Mouse (Mus musculus) liver, embryonic 11.5 days (tissue): ENCODE measurements around the gene Fbxl2. TPM values are rescaled to one million over a fixed set of nuclear protein-coding genes. Genes with fewer than 3 reads are reported as not detected.
A peak's percentile ranks its signal among the peaks of the same experiment; 100 is the strongest.
"Not testable (repeated sequence)": the region's sequence is repeated elsewhere in the genome, so short reads cannot be mapped to it uniquely, and the experiment has no call there.

Experiments
- ATAC-seq: fragments of 200-750 bp; cut with Nextera tagmentation; replicated peaks from 2 replicates; pipeline ENCODE4 v1.8.0; 2017; ENCODE audit warnings: moderate number of reproducible peaks, mild to moderate bottlenecking, moderate TSS enrichment, moderate library complexity; ENCODE audit not compliant: low FRiP score
- DNase-seq: peaks from one replicate; pipeline ENCODE4 v3.0.0-alpha.2; 2017; ENCODE audit warnings: low spot score
- H3K27ac ChIP-seq: fragments of 300-500 bp; sonication (generic); 2 replicates; pipeline ENCODE4 v1.5.1; 2014; ENCODE audit warnings: mild to moderate bottlenecking, low read depth, low read length, control low read depth
- H3K27me3 ChIP-seq: fragments of 300-500 bp; sonication (generic); replicated peaks from 2 replicates; pipeline ENCODE4 v1.6.1; 2014; ENCODE audit warnings: low read length, mixed read lengths; ENCODE audit not compliant: control insufficient read depth, insufficient read depth
- H3K36me3 ChIP-seq: fragments of 300-500 bp; sonication (generic); 2 replicates; pipeline ENCODE4 v1.6.1; 2014; ENCODE audit warnings: mild to moderate bottlenecking, low read length, moderate library complexity, mixed read lengths; ENCODE audit not compliant: control insufficient read depth, insufficient read depth
- H3K4me1 ChIP-seq: fragments of 300-500 bp; sonication (generic); replicated peaks from 2 replicates; pipeline ENCODE4 v1.6.1; 2014; ENCODE audit warnings: low read length, mixed read lengths; ENCODE audit not compliant: control insufficient read depth, insufficient read depth
- H3K4me2 ChIP-seq: fragments of 300-500 bp; sonication (generic); 2 replicates; pipeline ENCODE4 v1.6.1; 2014; ENCODE audit warnings: mild to moderate bottlenecking, control low read depth, moderate library complexity
- H3K4me3 ChIP-seq: fragments of 300-500 bp; sonication (generic); 2 replicates; pipeline ENCODE4 v1.5.1; 2014; ENCODE audit warnings: low read depth, low read length, control low read depth
- H3K9ac ChIP-seq: fragments of 300-500 bp; sonication (generic); 2 replicates; pipeline ENCODE4 v1.6.1; 2014; ENCODE audit warnings: low read depth, low read length, control low read depth
- H3K9me3 ChIP-seq: fragments of 300-500 bp; sonication (generic); 2 replicates; pipeline ENCODE4 v1.6.1; 2016; ENCODE audit warnings: low read length, inconsistent platforms, mixed read lengths; ENCODE audit not compliant: control insufficient read depth
- WGBS: fragments of 180-500 bp; shearing (Covaris S2); extraction: QIAGEN DNeasy Blood & Tissue Kit; methylation state at CpG from one replicate; pipeline ENCODE4 v1.1.7; 2014; 5-methylcytosine and 5-hydroxymethylcytosine counted together
- polyA plus RNA-seq: library from polyadenylated mRNA; unstranded; fragments of >200 nt; fragmentation: Nextera tagmentation; extraction: Ambion mirVana; gene quantifications from 2 replicates; pipeline ENCODE4 v1.2.1, GENCODE M21; 2014

Gene Fbxl2
- 1.8 and 2.0 TPM in 2 replicates for polyA plus RNA-seq

GRCm38 (mm10) chr9:114046028-114046427 is at the start of gene Fbxl2:
Fbxl2 (minus strand) TSS chr9:114046191.
- Histone ChIP-seq H3K27ac (no peak within 1 kb of the TSS), H3K9ac (no peak within 1 kb of the TSS), H3K9me3 (no peaks in the 10 kb centered on the region; the same call in 1 of the 2 replicates), H3K36me3 (no peaks in the 10 kb centered on the region), H3K4me1 (no peaks in the 10 kb centered on the region), H3K4me2 (no peak within 1 kb of the TSS), H3K27me3 (no peaks in the 10 kb centered on the region), H3K4me3 (no peak within 1 kb of the TSS)
- WGBS: 80% methylated on average over 10 of the region's 10 CpGs
- ATAC-seq (no peak), DNase-seq (no peak)

GRCm38 (mm10) chr9:114094854-114095253 is 48.9 kb upstream of the Fbxl2 start:
- DNase-seq (no peak), ATAC-seq (no peak)
- peaks cover 10% of the 10 kb centered on the region for H3K4me1 ChIP-seq
- H3K27ac ChIP-seq: no peak overlapping the region
- no peaks in the 10 kb centered on the region for H3K36me3 ChIP-seq
- no peaks in the 10 kb centered on the region for H3K27me3 ChIP-seq
- H3K4me3 ChIP-seq: no peak overlapping the region
- H3K9me3 ChIP-seq: no peaks in the 10 kb centered on the region
- no peak overlapping the region for H3K4me2 ChIP-seq
- 91% methylated on average over 2 of the region's 2 CpGs for WGBS
- H3K9ac ChIP-seq: no peak overlapping the region

- not testable (repeated sequence) for H3K9me3 ChIP-seq, H3K4me3 ChIP-seq, H3K27ac ChIP-seq, H3K4me2 ChIP-seq, H3K36me3 ChIP-seq, H3K9ac ChIP-seq, H3K4me1 ChIP-seq, H3K27me3 ChIP-seq
- WGBS: 22% methylated on average over 9 of the region's 9 CpGs
- peak; percentile 58; the same call in 1 of the 2 replicates for ATAC-seq
- peak; percentile 43 for DNase-seq
Observed at GRCm38 (mm10) chr9:114092188-114092587, 46.2 kb upstream of the Fbxl2 start.

- H3K27ac ChIP-seq, H3K9ac ChIP-seq, H3K4me3 ChIP-seq, ATAC-seq, H3K4me1 ChIP-seq, H3K9me3 ChIP-seq, DNase-seq, H3K36me3 ChIP-seq, H3K4me2 ChIP-seq, H3K27me3 ChIP-seq: not testable (repeated sequence)
- 87% methylated on average over 6 of the region's 6 CpGs for WGBS
Observed at GRCm38 (mm10) chr9:114088885-114089284, 42.9 kb upstream of the Fbxl2 start.

GRCm38 (mm10) chr9:114087106-114087815 is 41.3 kb upstream of the Fbxl2 start:
- no peak overlapping the region for H3K4me3 ChIP-seq
- ATAC-seq: no peak
- 76% methylated on average over 11 of the region's 11 CpGs for WGBS
- no peak overlapping the region for H3K4me2 ChIP-seq
- no peak for DNase-seq
- H3K27ac ChIP-seq: no peak overlapping the region
- H3K4me1 ChIP-seq: no peaks in the 10 kb centered on the region
- no peaks in the 10 kb centered on the region for H3K9me3 ChIP-seq
- no peaks in the 10 kb centered on the region for H3K36me3 ChIP-seq
- H3K27me3 ChIP-seq: no peaks in the 10 kb centered on the region
- no peak overlapping the region for H3K9ac ChIP-seq

GRCm38 (mm10) chr9:114086422-114086821 is 40.4 kb upstream of the Fbxl2 start:
- Histone ChIP-seq H3K4me1 (no peaks in the 10 kb centered on the region), H3K4me2 (no peak overlapping the region), H3K36me3 (no peaks in the 10 kb centered on the region), H3K27ac (no peak overlapping the region), H3K9ac (no peak overlapping the region), H3K4me3 (no peak overlapping the region), H3K9me3 (no peaks in the 10 kb centered on the region), H3K27me3 (no peaks in the 10 kb centered on the region)
- ATAC-seq: no peak
- DNase-seq: no peak
- WGBS: 81% methylated on average over 3 of the region's 3 CpGs

GRCm38 (mm10) chr9:114073681-114074080 is 27.7 kb upstream of the Fbxl2 start:
- 75% methylated on average over 19 of the region's 19 CpGs for WGBS
- no peaks in the 10 kb centered on the region for H3K27me3 ChIP-seq

GRCm38 (mm10) chr9:114069372-114069771 is 23.4 kb upstream of the Fbxl2 start:
- Histone ChIP-seq H3K36me3 (no peaks in the 10 kb centered on the region), H3K4me3 (no peak overlapping the region), H3K9ac (no peak overlapping the region), H3K4me2 (no peak overlapping the region), H3K9me3 (no peaks in the 10 kb centered on the region), H3K4me1 (no peaks in the 10 kb centered on the region), H3K27me3 (no peaks in the 10 kb centered on the region), H3K27ac (no peak overlapping the region)
- 60% methylated on average over 6 of the region's 6 CpGs for WGBS
- ATAC-seq (no peak), DNase-seq (no peak)

More at GRCm38 (mm10) chr9:114073681-114074080, 27.7 kb upstream of the Fbxl2 start:
- Histone ChIP-seq H3K36me3 (no peaks in the 10 kb centered on the region), H3K27ac (no peak overlapping the region), H3K4me2 (no peak overlapping the region), H3K9me3 (no peaks in the 10 kb centered on the region), H3K4me1 (no peaks in the 10 kb centered on the region), H3K9ac (no peak overlapping the region), H3K4me3 (no peak overlapping the region)
- DNase-seq (no peak), ATAC-seq (no peak)

GRCm38 (mm10) chr9:114068494-114069053 is 22.6 kb upstream of the Fbxl2 start:
- H3K27me3 ChIP-seq: no peaks in the 10 kb centered on the region
- ATAC-seq: no peak
- DNase-seq: no peak
- no peaks in the 10 kb centered on the region for H3K9me3 ChIP-seq
- no peaks in the 10 kb centered on the region for H3K36me3 ChIP-seq
- no peaks in the 10 kb centered on the region for H3K4me1 ChIP-seq
- no peak overlapping the region for H3K27ac ChIP-seq
- WGBS: 62% methylated on average over 12 of the region's 12 CpGs
- no peak overlapping the region for H3K4me2 ChIP-seq
- no peak overlapping the region for H3K4me3 ChIP-seq
- H3K9ac ChIP-seq: no peak overlapping the region
